Mouse (Mus musculus): ENCODE results near the gene Cbwd1.

The Cbwd1 gene

DNA sequence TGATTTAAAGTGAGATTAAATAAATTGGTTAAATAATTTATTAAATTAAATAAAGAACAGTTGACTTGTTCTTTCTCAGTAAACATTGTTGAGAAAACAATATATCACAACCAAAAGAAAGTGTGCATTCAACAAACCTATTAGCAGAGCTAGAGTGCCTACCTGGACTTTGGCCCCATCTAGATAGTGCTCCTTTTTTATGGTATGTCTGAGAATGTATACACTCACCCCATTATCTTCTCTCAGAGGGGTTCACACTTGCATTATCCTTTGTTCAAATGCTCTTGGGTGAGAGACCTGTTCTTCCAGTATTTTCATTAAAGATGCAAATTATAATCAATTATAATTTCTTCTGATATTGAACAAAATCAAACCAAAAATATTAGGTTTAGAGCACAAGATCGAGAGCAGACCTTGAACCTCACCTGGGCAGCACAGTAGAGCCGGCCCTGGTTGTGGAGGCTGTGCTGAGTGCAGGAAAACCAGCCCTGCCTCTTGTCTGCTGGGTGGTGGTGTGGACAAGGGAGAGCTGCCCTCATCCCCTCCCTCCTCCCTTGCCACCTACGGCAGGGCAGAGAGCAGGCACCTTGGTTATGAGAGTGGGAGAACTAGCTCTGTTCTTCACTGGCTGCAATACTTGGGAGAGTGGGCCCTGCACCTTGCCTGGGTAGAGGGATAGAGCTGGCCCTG lies 11.4 kb upstream of the Cbwd1 start:
- no peak for DNase-seq

DNA sequence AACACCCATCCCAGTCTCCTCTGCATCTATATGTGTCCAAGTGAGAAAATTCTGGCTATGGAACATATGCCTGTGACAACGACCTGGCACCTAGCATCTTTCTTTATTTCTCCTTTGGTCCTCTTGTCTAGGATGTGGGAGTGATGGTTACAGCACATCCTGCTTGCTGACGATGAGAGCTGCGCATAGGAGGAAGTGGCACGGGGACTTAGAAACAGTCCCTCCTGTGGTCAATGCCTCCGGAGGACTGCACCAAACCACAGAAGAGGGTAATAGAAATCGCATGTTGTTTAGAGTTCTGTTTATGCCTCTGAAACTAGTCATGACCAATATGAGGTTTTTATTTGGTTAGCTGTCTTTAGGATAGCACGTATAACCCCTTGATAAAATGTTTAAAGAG lies 9.9 kb upstream of the Cbwd1 start:
- no peak for DNase-seq

DNA sequence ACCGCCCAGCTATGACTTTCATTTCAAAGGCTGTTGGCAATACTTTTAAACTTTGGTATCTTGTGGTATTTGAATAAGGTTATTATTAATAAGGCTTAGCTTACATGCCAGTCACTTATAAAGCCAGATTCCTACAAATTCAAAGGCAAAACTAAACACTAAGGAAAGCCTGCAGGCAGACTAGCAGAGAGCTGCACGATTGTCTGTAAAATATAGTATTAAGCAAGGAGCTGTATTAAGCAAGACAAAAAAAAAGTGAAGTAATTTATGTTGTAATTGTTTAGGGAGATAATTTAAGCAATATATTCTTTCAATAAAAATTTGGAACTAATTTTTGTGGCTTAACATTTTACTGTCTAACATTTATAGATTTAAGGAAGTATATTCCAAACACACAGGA lies 5.5 kb upstream of the Cbwd1 start:
- no peak for DNase-seq

DNA sequence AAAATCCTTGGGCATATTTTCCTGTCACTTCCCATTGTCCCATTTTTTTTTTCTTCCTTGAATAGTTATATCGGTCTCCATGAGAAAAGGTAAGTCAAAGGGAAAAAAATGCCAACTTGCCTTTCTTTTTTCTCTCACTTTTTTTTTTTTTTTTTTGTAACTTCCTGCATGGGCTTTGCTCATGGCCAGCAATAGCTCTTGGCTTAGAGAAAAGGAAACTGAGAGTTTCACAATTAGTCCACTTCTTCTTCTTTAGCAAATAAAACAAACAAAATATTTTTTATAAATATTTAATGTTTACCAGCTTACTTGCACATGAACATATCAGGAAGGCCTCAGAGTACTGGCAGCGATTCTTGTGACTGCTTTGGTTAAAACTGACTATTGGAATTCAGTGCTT lies 4.8 kb upstream of the Cbwd1 start:
- no peak for DNase-seq

DNA sequence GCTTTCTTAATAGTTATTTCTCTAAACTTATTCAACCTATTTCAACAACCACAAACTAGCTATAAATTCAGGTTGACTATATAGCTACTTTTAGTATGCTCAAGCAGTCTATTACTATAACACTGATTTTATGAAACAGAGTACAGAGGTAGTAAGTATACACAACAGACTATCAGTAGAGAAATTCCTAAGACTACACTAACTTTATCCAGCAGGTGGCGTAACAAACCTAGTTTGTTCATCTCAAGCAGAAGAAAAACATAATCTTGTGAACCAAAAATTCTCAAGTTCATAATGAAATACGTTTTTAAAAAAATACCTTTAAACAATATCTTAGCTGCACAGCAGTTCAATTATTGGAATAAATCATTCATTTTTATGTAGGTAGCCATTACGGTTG lies 2.9 kb downstream of the Cbwd1 start:
- no peak for DNase-seq

DNA sequence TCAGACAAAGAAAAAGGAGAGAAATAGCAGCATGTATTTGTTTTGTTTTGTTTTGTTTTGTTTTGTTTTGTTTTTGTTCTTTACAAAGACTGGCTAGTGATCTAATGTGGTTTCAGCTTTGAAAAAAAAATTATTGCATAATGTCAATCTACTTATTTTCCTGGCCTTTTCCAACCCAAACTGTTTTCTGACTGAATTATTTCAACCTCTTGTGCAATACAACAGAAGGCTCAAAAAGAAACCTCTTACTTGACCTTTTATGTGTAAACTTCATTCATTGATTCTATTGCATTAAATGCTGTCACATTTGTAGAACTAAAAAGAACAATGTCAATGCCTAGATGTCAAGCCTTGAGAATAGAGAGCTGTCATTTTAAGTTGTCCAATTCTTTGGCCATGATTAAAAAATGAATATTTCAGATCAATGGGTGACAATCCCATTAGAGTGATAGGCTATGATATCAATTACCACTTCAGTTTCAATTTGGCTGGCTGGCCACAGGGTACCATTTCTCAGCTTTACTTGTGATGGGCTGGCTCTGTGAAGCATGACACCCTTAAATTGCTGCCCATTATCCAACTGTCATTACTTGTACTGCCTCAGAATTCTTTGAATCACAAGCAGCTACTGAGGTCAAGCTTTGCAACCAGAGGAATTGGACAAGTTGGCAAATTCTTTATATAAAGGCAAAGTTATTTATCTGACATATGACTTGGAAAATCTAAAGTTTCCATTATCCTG lies 15.7 kb downstream of the Cbwd1 start:
- DNase-seq: no peak

DNA sequence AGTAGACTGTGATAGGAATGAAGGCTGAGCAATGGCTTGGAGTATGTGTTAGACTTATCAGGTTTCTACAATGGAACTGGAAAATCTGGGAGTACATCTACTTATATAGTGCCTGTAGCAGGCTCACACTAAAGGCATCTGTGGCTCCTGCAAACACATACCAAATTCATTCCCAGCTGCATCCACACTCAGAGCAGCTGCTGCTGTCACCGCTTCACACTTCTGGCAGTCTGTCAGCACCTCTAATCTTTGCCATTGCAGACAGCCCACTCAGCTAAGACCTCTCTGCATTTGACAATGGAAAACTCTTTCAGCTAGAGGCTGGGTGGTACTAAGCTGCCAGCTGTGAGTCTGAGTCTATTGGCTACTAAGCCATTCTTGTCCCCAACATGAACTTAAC lies 24.3 kb downstream of the Cbwd1 start:
- no peak for DNase-seq

DNA sequence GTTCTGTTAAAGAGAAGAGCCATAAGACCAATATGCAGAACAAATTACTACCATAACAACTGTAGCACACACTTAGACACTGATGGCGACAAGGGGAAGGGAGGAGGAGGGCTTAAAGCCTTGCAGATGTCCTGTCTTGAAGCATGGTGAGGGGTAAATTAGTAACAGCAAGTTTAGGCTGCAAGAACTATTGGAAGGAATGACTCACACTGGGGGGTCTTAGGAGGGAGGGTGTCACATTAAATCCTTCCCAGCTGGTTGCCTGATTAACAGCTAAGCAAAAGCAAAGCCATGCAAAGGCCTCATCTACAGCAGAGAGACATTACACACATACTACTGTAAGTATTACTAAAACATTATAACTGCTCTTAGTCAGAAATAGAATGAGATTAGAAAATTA lies 32.4 kb downstream of the Cbwd1 start:
- no peak for DNase-seq

DNA sequence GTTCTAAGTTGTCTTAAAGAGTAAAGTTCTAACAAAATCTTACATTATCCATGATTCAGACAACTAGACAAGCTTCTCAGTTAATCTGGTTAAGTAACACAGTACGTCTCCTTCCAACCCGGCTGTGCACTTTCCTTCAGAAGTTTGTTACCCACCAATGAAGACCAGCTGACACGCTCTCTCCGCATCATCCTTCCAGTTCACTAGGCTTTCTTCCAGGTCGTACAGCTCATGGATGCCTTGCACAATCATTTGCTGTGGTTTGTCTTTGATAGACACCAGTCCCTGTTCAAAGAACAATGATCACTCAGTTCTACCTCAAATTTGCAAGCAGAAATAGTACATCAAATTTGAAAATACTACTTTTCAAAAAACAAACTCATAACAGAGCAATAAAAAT lies 40.5 kb downstream of the Cbwd1 start:
- no peak for DNase-seq

DNA sequence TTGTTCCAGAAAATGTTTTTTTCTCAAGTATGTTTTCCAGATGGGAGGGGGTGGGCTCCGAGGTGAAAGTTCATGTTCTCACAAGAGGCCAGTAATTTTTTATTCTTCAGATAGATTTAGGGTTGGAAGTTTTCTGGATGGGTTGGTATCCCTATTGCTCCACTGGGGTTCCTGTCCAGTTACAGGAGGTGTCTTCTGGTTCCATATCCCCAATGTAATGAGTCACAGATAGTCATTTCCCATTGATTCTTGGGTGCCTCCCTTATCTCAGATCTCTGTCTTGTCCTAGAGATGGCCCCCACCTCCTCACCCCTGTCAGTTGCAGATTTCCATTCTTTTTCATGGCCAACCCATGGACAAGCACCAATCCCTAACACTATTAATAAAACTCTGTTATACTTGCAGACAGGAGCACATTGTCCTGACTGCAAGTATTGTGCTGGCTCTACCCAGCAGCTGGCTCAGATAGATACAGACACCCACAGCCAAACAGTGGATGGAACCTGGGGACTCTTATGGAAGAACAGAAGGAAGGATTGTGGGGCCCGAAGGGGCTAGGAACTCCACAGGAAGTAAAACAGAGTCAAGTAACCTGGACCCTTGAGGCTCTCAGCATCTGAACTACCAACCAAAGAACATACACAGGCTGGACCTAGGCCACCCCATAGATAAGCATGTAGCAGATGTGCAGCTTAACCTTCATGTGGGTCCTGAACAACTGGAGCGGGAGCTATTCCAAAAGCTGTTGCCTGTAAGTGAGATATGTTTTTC lies 52.8 kb downstream of the Cbwd1 start:
- DNase-seq: no peak

DNA sequence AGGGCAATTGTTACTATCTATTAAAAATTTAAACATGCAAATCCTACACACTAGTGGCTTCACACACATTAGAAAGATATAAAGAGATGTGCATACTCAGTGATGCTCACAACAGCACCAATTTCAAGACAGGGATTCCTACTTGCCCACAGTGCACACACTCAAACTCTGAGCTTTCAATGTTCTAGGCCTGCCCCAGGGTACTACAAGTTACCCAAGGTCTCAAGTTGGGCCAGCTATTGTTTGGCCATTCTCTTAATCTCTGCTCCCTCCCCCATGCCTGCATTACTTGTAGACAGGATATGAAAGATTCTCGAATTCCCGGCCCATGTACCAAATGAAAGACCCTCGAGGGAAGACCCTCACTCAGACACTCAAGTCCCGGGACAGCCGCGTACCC lies 53.8 kb downstream of the Cbwd1 start:
- no peak for DNase-seq

DNA sequence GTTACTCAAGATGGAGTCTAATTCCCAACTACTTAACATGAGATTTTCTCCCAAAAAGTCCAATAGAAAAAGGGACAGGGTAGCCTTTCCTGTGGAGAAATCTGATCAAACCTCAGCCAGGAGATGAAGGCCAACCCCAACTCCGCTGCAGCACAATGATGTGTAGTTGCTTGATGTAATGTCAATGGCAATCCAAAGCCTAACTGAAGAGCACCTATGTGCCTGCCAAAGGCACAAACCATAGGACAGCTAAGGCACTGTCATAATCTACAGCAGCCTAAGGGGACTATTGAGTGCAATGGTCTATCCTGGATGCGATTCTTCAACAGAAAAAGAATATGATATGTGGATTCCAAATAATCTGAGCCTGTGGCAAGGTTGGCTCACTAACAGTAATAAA lies 58.6 kb downstream of the Cbwd1 start:
- no peak for DNase-seq

DNA sequence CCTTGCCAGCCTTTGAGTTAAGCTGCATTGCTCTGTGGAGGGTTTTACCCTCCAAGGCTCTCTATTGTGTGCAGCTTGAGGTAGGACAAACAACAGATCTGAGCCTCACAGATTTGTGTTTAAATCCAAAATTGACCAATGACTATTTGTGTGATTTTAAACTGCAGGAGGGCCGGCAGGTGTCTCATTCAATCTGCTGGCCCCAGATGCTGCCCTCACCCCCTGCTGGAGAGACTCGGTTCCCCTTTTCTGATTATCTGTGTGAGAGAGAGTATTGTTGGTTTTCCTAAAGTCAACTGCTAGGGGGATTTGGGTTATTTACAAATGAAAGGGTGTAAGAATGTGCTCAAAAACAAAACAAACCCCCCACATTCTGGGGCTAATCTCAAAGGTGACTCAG lies 59.2 kb downstream of the Cbwd1 start:
- DNase-seq: no peak

DNA sequence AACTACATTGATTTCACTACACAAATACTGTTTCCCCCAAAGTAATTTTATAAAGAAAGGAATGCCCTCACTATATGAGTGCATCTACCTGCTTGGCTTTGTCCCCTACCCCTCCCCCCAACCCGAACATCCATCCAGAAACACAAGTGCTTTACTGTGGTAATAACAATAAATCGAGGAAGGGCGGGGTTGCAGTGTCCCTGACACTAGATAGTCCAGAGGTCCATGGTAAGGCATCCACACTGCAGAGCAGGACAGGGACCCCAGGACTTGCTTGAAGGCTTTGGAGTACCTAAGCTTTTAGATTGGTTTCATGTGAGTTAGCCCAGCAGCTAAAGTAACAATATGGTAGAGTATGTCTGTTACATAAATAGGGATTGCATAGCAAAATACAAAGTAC lies 59.7 kb downstream of the Cbwd1 start:
- DNase-seq: no peak

DNA sequence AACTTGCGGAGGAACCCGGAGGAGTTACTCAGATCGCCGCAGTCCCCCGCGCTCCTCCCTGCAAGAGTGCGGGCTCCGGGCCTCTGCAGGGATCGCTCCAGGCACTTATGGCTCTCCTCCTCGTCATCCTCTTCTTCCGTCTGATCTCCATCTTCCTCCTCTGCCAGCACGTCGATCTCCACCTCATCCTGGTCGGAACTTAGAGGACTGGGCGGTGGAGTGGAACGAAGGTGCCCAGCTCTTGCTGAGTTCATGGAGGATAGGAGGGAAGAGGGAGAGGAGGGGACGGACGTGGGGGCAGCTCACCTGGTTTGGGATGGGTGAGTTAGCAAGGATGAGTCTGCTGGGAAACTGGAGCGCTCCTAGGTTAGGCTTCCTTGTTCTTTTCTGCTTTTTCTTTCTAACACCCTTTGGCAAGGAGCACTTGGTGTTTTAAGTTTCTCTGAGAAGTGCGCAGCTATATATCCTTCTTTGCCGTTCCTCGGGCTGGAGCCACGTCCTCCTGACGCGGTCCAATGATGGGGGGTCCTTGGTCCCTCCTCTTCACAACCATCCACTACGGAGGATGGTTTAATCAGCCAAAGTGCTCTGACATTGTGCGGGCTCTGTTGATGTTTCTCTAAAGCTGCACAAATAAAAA lies 60.7 kb downstream of the Cbwd1 start, which contains the start of gene Foxd4:
Gene Foxd4 (minus strand): TSS at position 617 of the 640 bp plus-strand sequence.
- DNase-seq: no peak

DNA sequence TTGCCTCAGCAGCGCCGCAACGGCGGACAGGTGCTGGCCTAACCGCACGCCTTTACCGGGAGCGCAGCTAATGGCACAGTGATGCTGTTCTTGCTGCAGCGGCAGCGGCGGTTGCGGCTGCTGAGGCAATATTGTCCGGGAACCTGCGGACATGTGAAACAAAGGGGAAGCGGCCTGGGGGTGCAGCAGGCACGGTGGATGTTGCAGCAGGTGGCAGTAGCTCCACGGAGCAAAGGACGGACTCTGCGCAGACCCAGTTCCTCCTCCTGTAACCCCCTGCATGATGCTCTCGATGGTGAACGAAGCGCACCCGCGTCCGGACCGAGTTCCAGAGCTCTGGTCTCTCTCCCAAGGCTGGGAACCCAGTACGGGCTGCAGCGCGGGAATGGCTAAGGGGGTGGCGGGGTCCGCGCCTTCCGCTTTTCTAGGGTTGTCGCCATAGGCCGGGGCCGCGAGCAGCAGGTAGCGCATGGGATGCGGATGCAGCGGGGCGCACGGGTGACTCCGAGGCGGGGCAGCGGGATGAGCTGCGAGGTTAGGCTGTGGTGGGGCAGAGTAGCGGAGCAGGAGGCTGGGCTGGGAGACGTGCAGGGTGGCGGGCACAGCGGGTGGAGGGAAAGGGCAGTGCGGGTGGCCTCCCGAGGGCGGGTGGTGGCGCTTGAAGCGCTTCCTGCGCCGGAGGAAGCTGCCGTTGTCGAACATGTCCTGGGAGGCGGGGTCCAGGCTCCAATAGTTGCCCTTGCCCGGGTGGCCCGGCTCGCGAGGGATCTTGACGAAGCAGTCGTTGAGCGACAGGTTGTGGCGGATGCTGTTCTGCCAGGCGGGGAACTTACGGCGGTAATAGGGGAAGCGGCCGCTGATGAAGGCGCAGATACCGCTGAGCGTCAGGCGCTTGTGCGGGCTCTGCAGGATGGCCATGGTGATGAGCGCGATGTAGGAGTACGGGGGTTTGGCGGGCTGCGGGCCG lies 61.5 kb downstream of the Cbwd1 start:
- no peak for DNase-seq

DNA sequence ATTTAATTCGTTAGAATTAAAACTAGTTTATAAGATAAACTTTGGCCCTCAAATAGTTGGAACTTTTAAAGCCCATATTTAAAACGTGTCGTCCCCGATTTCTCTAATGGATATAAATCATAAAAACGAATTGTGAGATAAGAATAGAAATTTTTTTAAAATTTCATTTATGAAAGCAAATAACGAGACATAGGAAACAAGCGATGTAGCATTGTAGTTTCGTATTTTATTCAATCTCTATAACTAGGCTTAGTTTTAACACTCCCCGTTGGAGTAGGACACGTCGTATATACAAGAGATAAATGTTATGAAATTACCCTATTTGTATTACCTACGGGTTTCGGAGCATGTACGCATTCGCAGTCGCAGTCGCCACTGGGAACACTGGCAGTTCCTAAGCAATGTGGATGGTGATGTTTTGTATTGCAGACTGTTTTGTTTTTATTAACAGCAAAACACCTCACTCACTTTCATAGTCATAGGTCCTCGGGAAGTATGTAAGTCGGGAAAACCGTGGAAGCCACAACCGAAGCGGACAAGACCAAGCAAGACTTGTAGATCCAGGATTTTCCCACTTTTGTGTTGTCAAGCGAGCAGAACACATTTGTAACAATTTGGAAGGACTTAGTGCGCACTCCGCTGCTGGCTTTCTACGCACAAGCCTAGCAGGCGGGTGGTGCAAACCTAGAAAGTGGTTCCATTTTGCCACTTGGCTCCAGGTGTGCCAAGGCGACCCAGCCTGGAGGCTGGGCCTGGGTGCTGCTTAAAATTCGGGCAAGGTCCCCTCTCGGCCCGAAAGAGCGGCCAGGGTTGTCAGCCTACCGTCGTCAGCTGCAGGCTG lies 62.5 kb downstream of the Cbwd1 start:
- DNase-seq: no peak

DNA sequence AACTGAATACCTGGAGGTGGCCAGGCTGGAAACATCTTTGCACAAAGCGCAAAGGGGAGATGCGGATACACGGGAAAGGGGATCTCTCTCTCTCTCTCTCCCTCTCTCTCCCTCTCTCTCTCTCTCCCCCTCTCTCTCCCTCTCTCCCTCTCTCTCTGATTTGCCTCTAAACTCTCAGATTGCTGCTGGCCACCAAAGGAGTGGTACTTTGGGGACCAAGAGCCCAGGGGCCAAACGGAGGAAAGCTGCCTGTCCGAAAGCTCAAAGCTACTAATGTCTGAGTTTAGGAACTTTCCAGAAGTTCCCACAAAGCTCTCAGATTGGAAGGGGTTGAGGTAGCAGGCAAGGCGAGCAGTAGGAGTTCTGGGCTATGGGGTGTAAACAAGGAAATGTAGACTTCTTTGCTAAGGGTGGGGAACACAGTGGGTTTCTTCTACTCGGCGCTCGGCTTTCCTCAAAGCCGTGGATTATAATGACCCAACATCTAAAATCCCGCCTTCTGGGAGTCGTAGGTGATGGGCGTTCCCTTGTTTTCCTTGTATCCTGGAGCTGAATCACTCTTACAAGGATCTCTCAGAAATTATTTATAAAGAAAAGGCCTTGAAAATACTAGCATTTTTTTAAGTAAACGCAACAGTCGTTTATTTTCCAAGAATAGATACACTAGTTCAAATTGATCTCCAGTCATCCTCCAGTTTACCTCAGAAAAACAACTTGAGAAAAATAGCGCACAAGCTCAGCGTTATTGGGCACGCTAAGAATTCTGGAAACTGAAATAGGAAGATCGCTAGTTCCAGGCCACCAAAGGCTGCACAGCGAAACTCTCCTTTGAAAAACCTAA lies 63.3 kb downstream of the Cbwd1 start:
- no peak for DNase-seq

DNA sequence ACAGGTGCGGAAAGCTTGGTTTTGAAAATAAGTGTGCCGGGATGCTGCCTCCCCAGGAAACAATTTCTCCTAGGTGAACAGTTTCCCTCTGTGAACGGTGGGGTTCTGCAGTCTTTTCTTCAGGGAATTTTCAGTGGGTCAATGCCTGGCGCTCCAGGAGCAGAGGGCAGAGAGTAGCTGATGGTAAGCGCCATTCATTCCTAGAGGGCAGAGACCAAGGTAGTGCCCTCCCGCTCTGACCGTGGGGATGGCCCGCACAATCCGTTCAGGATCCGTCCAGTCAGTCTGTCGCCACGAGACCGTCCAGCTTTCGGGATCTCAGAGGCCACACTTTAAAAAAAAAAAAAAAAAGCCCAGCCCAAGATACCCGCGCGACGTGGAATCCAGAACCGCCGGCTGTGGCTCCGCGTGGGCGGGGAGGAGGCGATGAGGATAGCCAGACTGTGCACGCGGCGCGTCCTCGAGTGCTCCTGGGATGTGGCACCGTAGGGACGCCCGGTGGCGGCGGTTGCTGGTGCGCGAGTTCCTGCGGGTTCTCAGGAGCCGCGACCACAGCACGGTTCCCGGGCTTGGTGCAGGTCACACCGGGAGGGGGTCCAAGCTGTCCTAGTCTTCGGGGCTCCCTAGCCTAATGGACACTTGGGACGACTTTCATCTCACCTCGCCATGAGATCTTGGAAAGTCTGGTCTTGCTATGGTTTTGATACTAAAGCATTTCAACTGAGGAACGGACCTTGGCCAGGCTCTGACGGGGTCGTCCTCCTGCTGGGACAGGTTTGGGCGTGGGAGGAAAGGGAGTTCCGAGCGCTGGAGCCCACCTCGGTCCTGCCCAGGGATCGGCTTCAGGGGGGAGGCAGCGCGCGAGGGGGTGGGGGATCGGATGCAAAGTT lies 64.2 kb downstream of the Cbwd1 start:
- DNase-seq: no peak

All from cerebellum, adult 9-11 months (tissue).